Mouse (Mus musculus) heart, adult 2 months (tissue): ENCODE data around the gene Gm6583. TPM values are rescaled to one million over a fixed set of nuclear protein-coding genes. Genes with fewer than 3 reads are reported as not detected.
A peak's percentile ranks its signal among the peaks of the same experiment; 100 is the strongest.

Experiments used
- DNase-seq, 2 experiments: peaks; one replicate each; pipeline ENCODE4 v3.0.0; 2021
- H3K27ac ChIP-seq: fragments of 200-600 bp; 2 replicates; pipeline ENCODE4 v1.8.1; 2022
- H3K27me3 ChIP-seq: fragments of 200-500 bp; 2 replicates; pipeline ENCODE4 v1.6.1; 2012; ENCODE audit warnings: mild to moderate bottlenecking, low read length, inconsistent platforms, mixed read lengths; ENCODE audit not compliant: control insufficient read depth, insufficient read depth
- H3K36me3 ChIP-seq: fragments of 200-500 bp; 2 replicates; pipeline ENCODE4 v1.6.1; 2012; ENCODE audit warnings: low read length, inconsistent platforms; ENCODE audit not compliant: control insufficient read depth, insufficient read depth
- H3K4me1 ChIP-seq: fragments of 200-500 bp; 2 replicates; pipeline ENCODE4 v1.6.1; 2011; ENCODE audit warnings: low read length; ENCODE audit not compliant: control insufficient read depth, insufficient read depth
- H3K4me3 ChIP-seq: fragments of 200-600 bp; 2 replicates; pipeline ENCODE4 v1.8.1; 2022
- H3K79me2 ChIP-seq: fragments of 200-500 bp; replicated peaks from 2 replicates; pipeline ENCODE4 v1.6.1; 2012; ENCODE audit warnings: mild to moderate bottlenecking, inconsistent platforms, low read length, moderate library complexity, mixed read lengths; ENCODE audit not compliant: control insufficient read depth, insufficient read depth
- H3K9ac ChIP-seq: fragments of 200-500 bp; 2 replicates; pipeline ENCODE4 v1.6.1; 2012; ENCODE audit warnings: low read depth, mild to moderate bottlenecking, control low read depth, inconsistent platforms, low read length, mixed read lengths
- CTCF ChIP-seq: fragments of 200-600 bp; IDR thresholded peaks from 2 replicates; pipeline ENCODE4 v1.8.1; 2022; ENCODE audit warnings: antibody characterized with exemption, mild to moderate bottlenecking, moderate library complexity
- EP300 ChIP-seq: fragments of 200-500 bp; IDR thresholded peaks from 2 replicates; pipeline ENCODE4 v1.6.1; 2011; ENCODE audit warnings: low read depth, low read length, control low read depth; ENCODE audit not compliant: insufficient read depth
- POLR2A ChIP-seq: fragments of 200-500 bp; IDR thresholded peaks from 2 replicates; pipeline ENCODE4 v1.6.1; 2011; ENCODE audit warnings: mild to moderate bottlenecking, low read depth, low read length, control low read depth; ENCODE audit not compliant: insufficient read depth
- WGBS: fragments of 180-500 bp; shearing (Covaris S2); methylation state at CpG from one replicate; pipeline ENCODE4 v1.1.7; 2018; 5-methylcytosine and 5-hydroxymethylcytosine counted together
- intact Hi-C: fragments of 180-260 bp; cut with DNase I; formaldehyde crosslinking; loops from one replicate; pipeline ENCODE4 v1.15.1; 2025
- polyA plus RNA-seq: library from polyadenylated mRNA; depleted of rRNA; stranded (reverse); fragments of >200 nt; gene quantifications from 2 replicates; pipeline ENCODE4 v1.2.3, GENCODE M21; 2012
- total RNA-seq, 2 experiments: library from RNA; stranded (reverse); gene quantifications; 2 replicates each; pipeline ENCODE4 v1.2.3; 2021

The Gm6583 gene
- total and polyA plus RNA-seq, 3 experiments = 0.04 to 0.10 TPM; not detected in 1

DNA sequence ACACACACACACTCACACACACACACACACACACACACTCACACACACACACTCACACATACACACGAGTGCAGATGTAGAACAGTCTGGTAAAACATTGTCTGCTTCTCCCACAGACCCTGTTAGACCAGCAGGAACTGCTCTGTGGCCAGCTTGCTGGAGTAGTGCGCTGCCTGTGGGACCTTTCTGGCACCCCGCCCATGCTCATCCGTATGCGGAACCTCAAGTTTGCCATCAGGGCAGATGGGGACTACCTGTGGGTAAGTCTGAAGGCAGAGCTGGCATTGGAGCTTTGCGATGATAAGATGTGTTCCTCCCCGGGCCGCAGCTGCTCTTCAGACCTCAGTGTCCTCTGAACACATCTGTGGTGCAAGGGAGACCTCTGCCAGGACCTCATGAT is 6.7 kb downstream of the Gm6583 start:
- H3K9ac ChIP-seq = no peak overlapping the region
- intact Hi-C loops = no loop called here
- H3K4me1 ChIP-seq = 0 out of 2 replicates have a peak, but pooled peaks cover 1% of the 10 kb centered on the region
- H3K27ac ChIP-seq = no peak overlapping the region
- WGBS = 89% methylated on average over 8 of the region's 8 CpGs
- TF ChIP-seq CTCF = no peak
- TF ChIP-seq POLR2A = no peak
- no peak for TF ChIP-seq EP300
- no peak for DNase-seq
- H3K27me3 ChIP-seq = no peaks in the 10 kb centered on the region
- H3K79me2 ChIP-seq = no peaks in the 10 kb centered on the region
- H3K36me3 ChIP-seq = no peaks in the 10 kb centered on the region
- no peak overlapping the region for H3K4me3 ChIP-seq

DNA sequence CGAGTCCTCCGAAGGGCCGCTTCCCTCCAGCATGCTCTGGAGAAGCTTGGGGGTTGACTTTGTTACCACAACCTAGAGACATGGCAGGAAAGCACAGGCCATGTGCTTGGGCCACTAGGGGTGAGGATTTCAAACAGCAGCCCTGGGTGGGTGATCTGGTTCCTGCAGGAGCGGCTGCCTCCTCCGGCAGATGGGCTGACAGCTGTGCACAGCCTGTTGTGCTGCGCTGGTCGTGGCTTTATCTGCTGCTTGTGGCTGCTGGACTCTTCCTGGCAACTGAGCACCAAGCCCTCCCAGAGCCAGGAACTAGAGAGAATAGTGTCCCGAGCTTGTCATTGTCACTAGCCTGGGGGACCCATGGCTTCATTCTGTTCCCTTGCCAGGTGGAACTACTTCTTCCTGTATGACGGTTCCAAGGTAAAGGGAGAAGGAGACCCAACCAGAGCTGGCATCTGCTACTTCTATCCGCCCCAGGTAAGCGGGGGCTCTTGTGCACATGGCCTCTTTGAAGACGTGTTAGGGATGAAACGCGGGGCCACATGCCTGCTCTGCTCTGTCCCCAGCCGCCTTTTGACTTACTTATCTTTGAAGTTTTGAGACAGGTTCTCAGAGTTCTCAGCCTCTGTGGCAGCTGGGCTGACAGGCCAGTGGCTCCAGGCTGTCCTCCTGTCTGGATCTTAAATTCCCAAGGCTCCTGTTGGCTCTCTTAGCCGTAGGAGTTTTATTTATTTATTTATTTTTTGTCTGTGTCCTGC is 9.4 kb downstream of the Gm6583 start:
- intact Hi-C loops = no loop called here
- H3K4me3 ChIP-seq = no peak overlapping the region
- no peak overlapping the region for H3K9ac ChIP-seq
- no peak overlapping the region for H3K27ac ChIP-seq
- no peaks in the 10 kb centered on the region for H3K79me2 ChIP-seq
- H3K36me3 ChIP-seq = no peaks in the 10 kb centered on the region
- DNase-seq = peak in 1 of 2 experiments; percentile 34
- no peaks in the 10 kb centered on the region for H3K27me3 ChIP-seq
- 78% methylated on average over 16 of the region's 16 CpGs for WGBS
- TF ChIP-seq CTCF (no peak), EP300 (0 out of 2 replicates have a peak, but pooled peaks have one; percentile 15)
- peaks cover 3% of the 10 kb centered on the region for H3K4me1 ChIP-seq

DNA sequence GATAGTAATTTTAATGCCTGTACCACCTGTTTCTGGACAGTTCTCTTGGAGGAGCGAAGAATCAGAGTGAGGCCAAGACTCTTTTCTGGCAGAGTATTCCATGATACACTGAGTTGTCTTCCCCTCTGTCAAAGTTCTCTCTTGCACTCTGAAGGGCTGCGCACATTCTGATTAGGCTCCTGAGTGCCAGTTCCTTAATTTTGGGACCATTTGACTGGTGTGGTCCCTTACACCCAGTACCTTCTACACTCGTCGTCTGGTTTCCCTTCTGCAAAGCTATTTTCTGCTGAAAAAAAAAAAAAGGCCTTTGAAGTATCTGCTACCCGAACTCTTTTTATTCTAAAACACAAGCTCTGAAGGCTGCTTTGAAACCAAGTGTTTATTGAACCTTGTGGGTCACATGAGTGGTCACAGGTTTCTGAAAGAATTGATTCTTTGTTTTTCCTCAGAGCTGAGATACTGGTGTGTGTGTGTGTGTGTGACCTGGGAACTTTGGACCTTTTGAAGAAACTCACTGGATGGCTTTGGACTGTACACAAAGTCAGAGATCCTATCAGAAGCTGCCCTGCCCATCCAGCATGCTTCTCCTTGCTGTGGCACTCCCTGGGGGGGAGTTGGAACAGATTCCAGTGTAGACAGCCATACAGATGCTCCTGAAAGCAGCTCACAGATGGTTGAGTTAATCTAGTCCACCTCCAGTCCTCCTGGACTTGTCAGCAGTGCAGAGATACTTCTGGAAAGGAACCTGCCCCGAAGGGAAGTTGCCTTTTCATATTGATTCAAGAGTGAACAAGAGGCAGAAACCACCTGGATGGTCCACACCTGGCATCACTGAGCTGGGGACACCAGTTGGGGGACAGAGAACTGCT is 11.5 kb downstream of the Gm6583 start:
- Histone ChIP-seq H3K4me3 (no peak overlapping the region), H3K27ac (no peak overlapping the region), H3K27me3 (no peaks in the 10 kb centered on the region), H3K9ac (no peak overlapping the region), H3K79me2 (no peaks in the 10 kb centered on the region), H3K4me1 (peaks cover 3% of the 10 kb centered on the region), H3K36me3 (no peaks in the 10 kb centered on the region)
- intact Hi-C loops = loop anchor here (5.0 kb wide), 1 partner anchor 83 kb away; no protein-coding TSS in a partner anchor
- no peak for DNase-seq
- TF ChIP-seq EP300 (no peak), POLR2A (no peak), CTCF (no peak)
- 83% methylated on average over 6 of the region's 6 CpGs for WGBS

DNA sequence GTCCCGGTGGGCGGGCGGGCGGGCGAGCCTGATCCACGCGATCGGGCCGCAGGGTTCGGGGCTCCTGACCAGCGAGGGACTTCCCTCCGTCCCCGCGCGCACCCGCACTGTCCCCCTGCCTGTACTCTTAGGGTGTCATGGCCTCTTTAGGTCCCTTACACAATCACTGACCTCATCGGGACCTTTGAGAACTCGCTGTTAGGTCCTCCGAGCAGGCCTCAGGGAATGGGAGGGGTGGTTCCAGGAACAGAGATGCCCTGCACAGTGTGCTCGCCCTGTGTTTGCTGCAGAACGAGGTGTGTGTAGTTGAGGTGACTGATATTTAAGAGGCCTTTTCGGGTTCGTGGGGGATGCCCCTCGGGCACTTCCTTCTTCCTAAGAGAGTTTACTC is 12.6 kb downstream of the Gm6583 start:
- no peaks in the 10 kb centered on the region for H3K79me2 ChIP-seq
- H3K36me3 ChIP-seq = no peaks in the 10 kb centered on the region
- intact Hi-C loops = loop anchor here (1.0 to 5.0 kb wide), 2 partner anchors 17 to 84 kb away; partner anchors contain the start of gene Tfip11
- WGBS = under 1% methylated on average over 24 of the region's 24 CpGs
- no peak for TF ChIP-seq EP300
- no peak for TF ChIP-seq POLR2A
- TF ChIP-seq CTCF = no peak
- H3K27ac ChIP-seq = peak overlapping the region; percentile 80
- no peak for DNase-seq
- peak overlapping the region; percentile 91 for H3K9ac ChIP-seq
- peak overlapping the region; percentile 94 for H3K4me3 ChIP-seq
- no peaks in the 10 kb centered on the region for H3K27me3 ChIP-seq
- peaks cover 3% of the 10 kb centered on the region for H3K4me1 ChIP-seq

DNA sequence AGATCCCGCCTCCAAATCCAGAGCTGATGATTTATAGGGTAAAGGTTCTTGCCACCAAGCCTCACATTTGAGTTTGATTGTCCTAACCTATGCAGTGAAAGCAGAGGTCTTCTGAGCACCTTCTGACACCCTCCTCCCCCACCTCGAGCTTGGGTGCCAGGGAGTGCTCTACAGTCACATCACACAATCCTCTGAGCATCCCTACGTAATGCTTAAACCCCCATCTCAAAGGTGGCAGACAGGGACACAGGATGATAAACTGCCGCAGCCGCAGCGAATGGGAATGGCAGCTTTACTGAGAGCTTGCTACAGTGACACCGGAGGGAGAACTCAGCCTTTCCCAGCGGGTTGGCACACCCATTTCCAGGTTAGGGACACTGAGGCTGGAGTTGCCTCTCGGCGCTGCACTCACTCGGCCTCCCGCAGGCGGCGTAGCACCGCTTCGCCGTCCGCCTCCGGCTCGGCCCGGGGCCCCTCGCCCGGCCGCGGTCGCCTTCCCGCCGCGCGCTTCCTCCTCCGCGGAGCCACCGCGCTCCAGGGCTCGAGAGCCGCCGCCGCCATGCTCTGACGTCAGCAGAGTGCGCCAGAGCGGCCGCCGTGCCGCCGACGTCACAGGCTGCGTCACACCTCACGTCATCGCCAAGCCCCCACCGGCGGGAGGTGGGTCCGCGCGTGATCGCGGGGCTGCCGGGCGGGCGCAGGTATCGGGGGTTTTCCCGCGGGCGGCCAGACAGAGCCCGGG is 13.2 kb downstream of the Gm6583 start, which contains the start of the genes Srrd and Hps4:
Gene Srrd (minus strand): TSS at position 578 of the 742 bp plus-strand sequence.
Gene Hps4 (plus strand): TSS at position 621 of the 742 bp plus-strand sequence.
- 3% methylated on average over 55 of the region's 64 CpGs for WGBS
- no peak for TF ChIP-seq EP300
- TF ChIP-seq CTCF = peak; percentile 33
- peak; percentile 53; the same call in 1 of the 2 replicates for TF ChIP-seq POLR2A
- H3K36me3 ChIP-seq = no peaks in the 10 kb centered on the region
- H3K27ac ChIP-seq = peak within 1 kb of the TSS; percentile 80
- peak; percentile 89 to 94 for DNase-seq
- H3K79me2 ChIP-seq = no peaks in the 10 kb centered on the region
- H3K9ac ChIP-seq = peak within 1 kb of the TSS; percentile 91
- H3K4me1 ChIP-seq = peaks cover 3% of the 10 kb centered on the region
- H3K27me3 ChIP-seq = no peaks in the 10 kb centered on the region
- H3K4me3 ChIP-seq = peak within 1 kb of the TSS; percentile 94
- intact Hi-C loops = loop anchor here (1.0 to 5.0 kb wide), 2 partner anchors 16 to 85 kb away; partner anchors contain the start of gene Tfip11
